Mouse (Mus musculus): ENCODE results near the gene Ebf1. TPM values are rescaled to one million over a fixed set of nuclear protein-coding genes. Genes with fewer than 3 reads are reported as not detected.
A peak's percentile ranks its signal among the peaks of the same experiment; 100 is the strongest.

Ebf1 gene
- polyA plus RNA-seq, 1 experiment from 2014 or later = 26.9 TPM

GRCm38 (mm10) chr11:44593016-44593415 lies 24.1 kb upstream of the Ebf1 start:
- no peak overlapping the region for H3K9ac ChIP-seq (ENCODE audit: low read depth, low read length)
- no peak overlapping the region for H3K4me2 ChIP-seq (replicated peaks; ENCODE audit: low read depth, low read length)
- H3K4me3 ChIP-seq (ENCODE audit: low read length) = no peak overlapping the region
- no peak overlapping the region for H3K27ac ChIP-seq (ENCODE audit: low read depth, low read length)
- no peaks in the 10 kb centered on the region for H3K27me3 ChIP-seq (ENCODE audit: control insufficient read depth, insufficient read depth, low read length)
- ATAC-seq (ENCODE audit: low FRiP score, low TSS enrichment) = no peak
- WGBS = 93% methylated on average over 6 of the region's 6 CpGs
- no peaks in the 10 kb centered on the region for H3K4me1 ChIP-seq (ENCODE audit: control insufficient read depth, insufficient read depth, low read length)
- H3K36me3 ChIP-seq (ENCODE audit: control insufficient read depth, insufficient read depth, low read length) = no peaks in the 10 kb centered on the region
- no peaks in the 10 kb centered on the region for H3K9me3 ChIP-seq (ENCODE audit: control insufficient read depth, low read length)

DNA sequence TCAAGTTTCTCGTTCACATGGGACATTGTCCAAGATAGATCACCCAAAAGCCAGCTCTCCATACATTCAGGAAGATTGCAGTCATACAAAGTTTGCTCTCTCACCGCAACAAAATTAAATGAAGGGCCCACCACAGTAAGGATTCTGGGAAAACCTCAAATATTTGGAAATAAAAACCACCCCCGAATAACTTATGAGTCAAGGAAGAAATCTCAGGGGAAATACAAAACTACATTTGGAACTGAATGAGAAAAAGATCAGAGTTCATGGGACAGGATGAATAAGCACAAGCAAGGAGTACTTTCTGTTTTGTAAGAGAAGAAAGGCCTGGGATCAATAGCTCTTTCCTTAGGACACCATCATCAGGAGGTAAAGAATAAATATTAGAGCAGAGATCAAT lies 22.3 kb upstream of the Ebf1 start:
- Histone ChIP-seq H3K4me2 (replicated peaks; ENCODE audit: low read depth, low read length) (no peak overlapping the region), H3K9ac (ENCODE audit: low read depth, low read length) (no peak overlapping the region), H3K27me3 (ENCODE audit: control insufficient read depth, insufficient read depth, low read length) (no peaks in the 10 kb centered on the region), H3K36me3 (ENCODE audit: control insufficient read depth, insufficient read depth, low read length) (no peaks in the 10 kb centered on the region), H3K4me3 (ENCODE audit: low read length) (no peak overlapping the region), H3K27ac (ENCODE audit: low read depth, low read length) (no peak overlapping the region), H3K9me3 (ENCODE audit: control insufficient read depth, low read length) (no peaks in the 10 kb centered on the region), H3K4me1 (ENCODE audit: control insufficient read depth, insufficient read depth, low read length) (no peaks in the 10 kb centered on the region)
- WGBS = 81% methylated on average over 3 of the region's 3 CpGs
- ATAC-seq (ENCODE audit: low FRiP score, low TSS enrichment) = no peak

- WGBS = 86% methylated on average over 8 of the region's 8 CpGs
- H3K9ac ChIP-seq (ENCODE audit: low read depth, low read length) = no peak overlapping the region
- H3K36me3 ChIP-seq (ENCODE audit: control insufficient read depth, insufficient read depth, low read length) = no peaks in the 10 kb centered on the region
- no peak overlapping the region for H3K4me3 ChIP-seq (ENCODE audit: low read length)
- ATAC-seq (ENCODE audit: low FRiP score, low TSS enrichment) = no peak
- no peaks in the 10 kb centered on the region for H3K4me1 ChIP-seq (ENCODE audit: control insufficient read depth, insufficient read depth, low read length)
- no peaks in the 10 kb centered on the region for H3K9me3 ChIP-seq (ENCODE audit: control insufficient read depth, low read length)
- 0 out of 2 replicates have a peak, but pooled peaks cover 3% of the 10 kb centered on the region for H3K27me3 ChIP-seq (ENCODE audit: control insufficient read depth, insufficient read depth, low read length)
- H3K4me2 ChIP-seq (replicated peaks; ENCODE audit: low read depth, low read length) = no peak overlapping the region
- no peak overlapping the region for H3K27ac ChIP-seq (ENCODE audit: low read depth, low read length)
Observed at GRCm38 (mm10) chr11:44606881-44607280, 10.2 kb upstream of the Ebf1 start.

DNA sequence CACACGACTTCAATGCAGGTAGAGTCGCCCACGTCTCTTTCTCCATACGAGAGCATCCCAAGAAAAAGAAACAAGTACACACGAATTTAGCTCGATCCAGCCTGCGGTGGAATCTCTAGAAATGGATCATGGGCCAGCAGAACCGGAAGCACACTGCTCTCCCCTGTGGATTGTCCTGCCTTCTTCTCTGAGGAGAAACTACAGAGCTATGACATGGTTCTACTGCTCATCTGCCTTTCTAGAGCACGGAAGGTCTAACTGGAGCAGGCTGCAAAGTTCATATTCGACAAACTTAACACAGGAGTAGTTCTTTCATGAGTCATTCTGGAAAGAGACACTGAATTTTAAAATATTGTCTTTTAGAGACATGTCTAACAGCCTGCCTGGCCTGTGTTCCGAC lies 8.5 kb upstream of the Ebf1 start:
- H3K27ac ChIP-seq (ENCODE audit: low read depth, low read length) = 0 out of 2 replicates have a peak overlapping the region, but pooled peaks have one; percentile 30
- no peak for ATAC-seq (ENCODE audit: low FRiP score, low TSS enrichment)
- no peak overlapping the region for H3K9ac ChIP-seq (ENCODE audit: low read depth, low read length)
- peaks cover 17% of the 10 kb centered on the region for H3K27me3 ChIP-seq (ENCODE audit: control insufficient read depth, insufficient read depth, low read length)
- 70% methylated on average over 11 of the region's 11 CpGs for WGBS
- no peak overlapping the region for H3K4me2 ChIP-seq (replicated peaks; ENCODE audit: low read depth, low read length)
- no peak overlapping the region for H3K4me3 ChIP-seq (ENCODE audit: low read length)
- H3K9me3 ChIP-seq (ENCODE audit: control insufficient read depth, low read length) = no peaks in the 10 kb centered on the region
- H3K4me1 ChIP-seq (ENCODE audit: control insufficient read depth, insufficient read depth, low read length) = peaks cover 11% of the 10 kb centered on the region; the same call in 1 of the 2 replicates
- H3K36me3 ChIP-seq (ENCODE audit: control insufficient read depth, insufficient read depth, low read length) = no peaks in the 10 kb centered on the region

GRCm38 (mm10) chr11:44610971-44611781 lies 5.9 kb upstream of the Ebf1 start:
- ATAC-seq (ENCODE audit: low FRiP score, low TSS enrichment) = peak; percentile 77
- Histone ChIP-seq H3K27me3 (ENCODE audit: control insufficient read depth, insufficient read depth, low read length) (peaks cover 34% of the 10 kb centered on the region), H3K4me2 (replicated peaks; ENCODE audit: low read depth, low read length) (peak overlapping the region; percentile 71), H3K27ac (ENCODE audit: low read depth, low read length) (no peak overlapping the region), H3K4me1 (ENCODE audit: control insufficient read depth, insufficient read depth, low read length) (peaks cover 11% of the 10 kb centered on the region; the same call in 1 of the 2 replicates), H3K36me3 (ENCODE audit: control insufficient read depth, insufficient read depth, low read length) (no peaks in the 10 kb centered on the region), H3K4me3 (ENCODE audit: low read length) (peak overlapping the region; percentile 37), H3K9ac (ENCODE audit: low read depth, low read length) (peak overlapping the region; percentile 49; the same call in 1 of the 2 replicates), H3K9me3 (ENCODE audit: control insufficient read depth, low read length) (no peaks in the 10 kb centered on the region)
- under 1% methylated on average over 45 of the region's 45 CpGs for WGBS

DNA sequence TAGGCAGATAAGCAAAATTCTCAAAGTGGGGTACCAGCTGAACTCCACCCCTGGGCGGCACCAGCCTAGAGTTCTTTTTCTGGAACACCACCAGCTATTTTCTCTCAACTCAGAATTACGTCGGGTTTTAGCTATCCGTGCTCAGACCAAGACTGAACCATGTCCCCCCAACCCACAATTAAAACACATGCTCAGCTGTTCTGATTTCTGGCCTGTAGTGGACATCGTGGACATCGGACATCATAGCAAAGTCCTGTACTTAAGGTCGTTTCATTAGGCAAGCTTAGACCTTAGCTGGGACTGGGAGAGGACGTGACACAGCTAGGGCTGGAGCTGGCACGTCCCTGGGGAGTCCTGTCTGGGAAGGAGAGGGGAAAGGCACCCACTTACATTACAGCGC lies 5.0 kb upstream of the Ebf1 start:
- H3K4me2 ChIP-seq (replicated peaks; ENCODE audit: low read depth, low read length) = no peak overlapping the region
- 15% methylated on average over 10 of the region's 10 CpGs for WGBS
- H3K9me3 ChIP-seq (ENCODE audit: control insufficient read depth, low read length) = no peaks in the 10 kb centered on the region
- peaks cover 37% of the 10 kb centered on the region for H3K27me3 ChIP-seq (ENCODE audit: control insufficient read depth, insufficient read depth, low read length)
- no peak overlapping the region for H3K9ac ChIP-seq (ENCODE audit: low read depth, low read length)
- ATAC-seq (ENCODE audit: low FRiP score, low TSS enrichment) = no peak
- no peak overlapping the region for H3K27ac ChIP-seq (ENCODE audit: low read depth, low read length)
- peaks cover 11% of the 10 kb centered on the region; the same call in 1 of the 2 replicates for H3K4me1 ChIP-seq (ENCODE audit: control insufficient read depth, insufficient read depth, low read length)
- H3K4me3 ChIP-seq (ENCODE audit: low read length) = no peak overlapping the region
- H3K36me3 ChIP-seq (ENCODE audit: control insufficient read depth, insufficient read depth, low read length) = no peaks in the 10 kb centered on the region

DNA sequence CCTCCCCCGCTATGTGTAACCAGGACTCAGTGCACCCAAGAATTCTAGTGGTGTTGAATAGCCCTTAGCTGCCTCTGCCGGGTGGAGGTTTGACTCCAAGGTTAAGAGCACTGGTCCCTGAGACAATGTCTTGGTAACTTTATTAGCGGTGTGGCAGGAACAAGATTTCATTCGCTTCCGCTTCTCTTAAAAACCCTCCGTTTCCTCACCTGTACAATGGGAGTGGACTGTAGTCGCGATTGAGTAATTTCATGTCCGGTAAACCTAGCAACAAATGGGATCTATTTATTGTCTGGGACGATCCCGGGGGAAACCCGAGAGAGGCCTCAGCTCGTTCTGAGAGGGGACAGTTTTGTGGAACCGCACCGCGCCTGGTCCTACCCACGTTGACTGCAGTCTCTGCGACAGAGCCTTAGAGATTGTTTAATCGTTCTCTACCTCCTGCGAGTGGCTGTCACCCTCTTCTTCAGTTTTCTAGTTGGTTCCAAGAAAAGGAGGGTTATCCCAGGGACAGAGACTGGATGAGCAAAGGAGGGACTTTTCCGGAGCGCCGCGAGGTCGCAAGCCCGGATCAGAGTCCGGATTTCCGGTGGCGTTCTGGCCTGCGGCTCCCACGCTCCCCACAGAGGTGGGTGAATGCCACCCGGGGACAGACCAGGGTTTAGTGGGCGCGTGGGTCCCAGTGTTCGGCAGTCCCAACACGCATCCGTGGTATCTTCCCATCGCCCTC lies 4.3 kb upstream of the Ebf1 start:
- WGBS = 3% methylated on average over 38 of the region's 38 CpGs
- Histone ChIP-seq H3K36me3 (ENCODE audit: control insufficient read depth, insufficient read depth, low read length) (no peaks in the 10 kb centered on the region), H3K4me1 (ENCODE audit: control insufficient read depth, insufficient read depth, low read length) (peaks cover 11% of the 10 kb centered on the region; the same call in 1 of the 2 replicates), H3K27ac (ENCODE audit: low read depth, low read length) (no peak overlapping the region), H3K9ac (ENCODE audit: low read depth, low read length) (peak overlapping the region; percentile 47; the same call in 1 of the 2 replicates), H3K9me3 (ENCODE audit: control insufficient read depth, low read length) (no peaks in the 10 kb centered on the region), H3K4me3 (ENCODE audit: low read length) (peak overlapping the region; percentile 41), H3K4me2 (replicated peaks; ENCODE audit: low read depth, low read length) (peak overlapping the region; percentile 58), H3K27me3 (ENCODE audit: control insufficient read depth, insufficient read depth, low read length) (peaks cover 37% of the 10 kb centered on the region)
- no peak for ATAC-seq (ENCODE audit: low FRiP score, low TSS enrichment)

DNA sequence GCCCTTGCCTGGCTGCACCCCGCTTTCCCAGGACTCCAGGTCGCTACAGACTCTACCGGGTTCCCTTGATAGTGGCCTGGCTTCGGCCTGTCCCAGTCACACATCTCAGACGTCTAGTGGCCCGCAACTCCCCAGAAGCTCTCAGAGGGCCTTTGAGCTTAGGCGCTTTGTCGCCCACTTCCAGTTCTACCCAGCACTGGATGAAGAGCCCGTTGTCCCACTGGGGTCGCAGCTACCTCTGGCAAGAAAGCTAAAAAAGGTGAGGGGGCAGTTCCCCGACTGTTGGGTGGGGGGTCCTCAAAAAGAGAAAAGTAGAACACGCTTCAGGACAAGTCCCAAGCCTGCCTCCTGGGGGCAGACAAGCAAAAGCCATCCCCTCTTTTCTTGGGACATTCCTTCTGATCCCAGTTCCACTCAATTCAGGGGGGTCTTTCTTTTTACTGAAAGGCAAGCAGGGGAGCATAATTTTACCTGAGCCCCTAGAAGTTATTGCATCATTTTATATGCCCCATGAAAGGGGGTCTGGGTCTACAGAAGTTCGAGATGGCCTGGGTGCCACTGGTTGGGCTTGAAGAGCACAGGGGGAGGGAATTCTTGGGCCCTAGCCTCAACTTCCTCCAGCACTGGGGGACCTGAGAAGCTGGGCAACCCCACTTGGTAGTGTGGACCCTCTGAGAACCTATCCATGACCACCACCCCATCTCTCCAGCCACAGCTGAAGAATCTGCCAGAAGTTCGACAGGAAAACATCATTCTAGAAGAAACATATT lies 3.5 kb upstream of the Ebf1 start:
- Histone ChIP-seq H3K4me2 (replicated peaks; ENCODE audit: low read depth, low read length) (peak overlapping the region; percentile 58), H3K9me3 (ENCODE audit: control insufficient read depth, low read length) (no peaks in the 10 kb centered on the region), H3K4me1 (ENCODE audit: control insufficient read depth, insufficient read depth, low read length) (peaks cover 11% of the 10 kb centered on the region; the same call in 1 of the 2 replicates), H3K4me3 (ENCODE audit: low read length) (peak overlapping the region; percentile 41), H3K27me3 (ENCODE audit: control insufficient read depth, insufficient read depth, low read length) (peaks cover 37% of the 10 kb centered on the region), H3K36me3 (ENCODE audit: control insufficient read depth, insufficient read depth, low read length) (no peaks in the 10 kb centered on the region), H3K9ac (ENCODE audit: low read depth, low read length) (peak overlapping the region; percentile 47; the same call in 1 of the 2 replicates), H3K27ac (ENCODE audit: low read depth, low read length) (no peak overlapping the region)
- no peak for ATAC-seq (ENCODE audit: low FRiP score, low TSS enrichment)
- WGBS = 8% methylated on average over 14 of the region's 14 CpGs
